Mouse (Mus musculus) frontal cortex, adult 2 months (tissue): ENCODE data around the gene Lrrc55. TPM values are rescaled to one million over a fixed set of nuclear protein-coding genes. Genes with fewer than 3 reads are reported as not detected.

Source experiments
- DNase-seq, 2 experiments: peaks; one replicate each; pipeline ENCODE4 v3.0.0; 2022; ENCODE audit warnings: low spot score in 1 of 2; ENCODE audit errors: extremely low spot score in 1 of 2
- polyA plus RNA-seq: library from polyadenylated mRNA; depleted of rRNA; stranded (reverse); fragments of >200 nt; gene quantifications from 2 replicates; pipeline ENCODE4 v1.2.3, GENCODE M21; 2012

The Lrrc55 gene
- polyA plus RNA-seq, 1 experiment = 63.6 TPM

GRCm38 (mm10) chr2:85172071-85172762 is 24.8 kb downstream of the Lrrc55 start:
- DNase-seq = no peak

- no peak for DNase-seq
These were observed 28.7 kb downstream of the Lrrc55 start for GRCm38 (mm10) chr2:85168327-85168726.

DNA sequence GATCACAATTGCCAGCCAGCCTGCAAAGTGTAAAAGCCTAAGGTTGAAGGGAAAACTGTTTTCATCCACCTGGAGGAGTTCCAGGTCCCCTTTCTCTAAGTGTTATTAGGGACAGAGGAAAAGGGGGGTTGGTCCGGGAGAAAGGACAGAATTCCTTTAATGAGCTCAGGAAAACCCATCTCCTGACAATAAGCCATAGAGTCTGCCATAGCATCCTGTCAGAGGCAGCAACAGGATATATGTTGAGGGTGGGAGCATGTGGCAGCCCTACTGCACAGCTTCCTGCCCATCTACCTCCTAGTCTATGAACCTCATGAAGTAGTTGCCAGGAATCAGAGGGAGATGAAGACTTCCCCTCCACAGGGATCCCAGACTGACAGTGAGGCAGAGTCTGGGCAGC is 29.4 kb downstream of the Lrrc55 start:
- no peak for DNase-seq

DNA sequence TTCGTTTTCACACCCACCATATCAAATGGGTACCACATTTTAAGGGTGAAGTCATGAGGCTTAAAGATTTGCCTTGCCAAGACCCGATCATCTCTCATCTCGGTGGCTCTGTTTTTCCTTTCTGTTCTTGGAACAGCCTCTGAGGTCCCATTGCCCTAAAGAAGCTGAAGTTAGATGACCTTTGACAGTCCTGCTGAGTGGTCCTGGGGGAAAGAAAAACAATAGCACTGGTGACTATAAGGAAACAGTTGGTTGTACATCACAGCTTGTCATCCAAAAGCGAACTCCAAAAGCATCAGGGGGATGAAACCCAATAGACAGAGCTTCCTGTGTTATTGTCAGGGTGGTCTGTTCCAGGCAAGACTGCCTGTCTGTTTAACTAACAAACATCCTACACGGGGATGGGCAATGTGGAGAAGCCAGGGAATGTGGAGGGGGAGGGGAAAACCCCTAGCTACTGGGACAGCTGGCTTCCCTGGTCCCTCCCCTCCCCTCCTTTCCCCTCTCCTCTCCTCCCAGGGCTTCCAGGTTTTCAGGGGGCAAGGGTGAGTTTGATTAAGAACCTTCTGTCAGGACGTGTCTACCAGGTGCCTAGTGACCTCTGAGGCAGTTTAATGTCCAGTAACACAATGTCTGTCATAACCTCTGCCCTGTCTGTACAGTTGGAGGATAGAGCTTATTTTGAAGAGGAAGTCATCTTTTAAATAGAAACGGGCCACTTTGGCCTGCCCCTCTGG is 33.5 kb downstream of the Lrrc55 start:
- no peak for DNase-seq

DNA sequence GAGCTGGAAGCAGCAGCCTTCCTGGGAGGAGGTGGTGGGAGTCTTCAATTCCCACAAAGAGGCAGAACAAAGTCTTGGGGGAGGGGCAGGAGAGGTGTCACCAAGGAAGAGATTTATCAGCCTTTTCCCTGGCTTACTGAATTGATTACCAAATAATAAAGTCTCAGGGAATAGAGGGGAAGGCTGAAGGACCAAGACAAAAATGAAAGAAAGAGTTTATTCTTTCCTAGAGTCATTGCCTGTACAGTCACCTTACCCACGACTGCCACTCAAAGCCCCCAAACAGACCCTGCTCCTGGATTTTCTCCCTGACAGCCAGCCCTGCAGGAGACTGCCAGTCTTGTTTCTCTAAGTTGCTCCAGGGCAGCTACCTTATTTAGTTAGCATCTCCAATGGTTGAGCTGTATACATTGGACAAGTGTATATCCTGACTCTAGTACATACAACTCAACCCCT is 35.3 kb downstream of the Lrrc55 start:
- DNase-seq = no peak

GRCm38 (mm10) chr2:85160901-85161637 is 35.9 kb downstream of the Lrrc55 start:
- no peak for DNase-seq

DNA sequence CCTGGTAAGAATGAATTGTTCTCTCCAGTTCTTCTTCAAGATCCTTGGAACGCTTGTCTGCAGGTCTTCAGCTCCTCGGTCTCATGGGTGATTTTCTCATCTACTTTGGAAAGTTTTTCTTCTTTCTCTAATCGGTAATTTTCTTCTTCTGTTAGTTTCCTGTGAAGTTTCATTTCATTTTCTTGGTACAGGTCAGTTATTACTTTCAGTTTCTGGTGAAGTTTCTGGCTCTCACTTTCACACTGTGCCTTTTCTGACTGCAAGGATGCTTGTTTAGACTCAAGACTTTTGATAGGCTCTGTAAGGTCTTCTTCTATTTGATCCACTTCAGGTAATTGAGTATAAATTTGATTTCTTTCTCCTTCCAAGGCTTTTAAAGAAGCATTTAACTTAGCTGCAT is 39.6 kb downstream of the Lrrc55 start:
- DNase-seq = no peak

DNA sequence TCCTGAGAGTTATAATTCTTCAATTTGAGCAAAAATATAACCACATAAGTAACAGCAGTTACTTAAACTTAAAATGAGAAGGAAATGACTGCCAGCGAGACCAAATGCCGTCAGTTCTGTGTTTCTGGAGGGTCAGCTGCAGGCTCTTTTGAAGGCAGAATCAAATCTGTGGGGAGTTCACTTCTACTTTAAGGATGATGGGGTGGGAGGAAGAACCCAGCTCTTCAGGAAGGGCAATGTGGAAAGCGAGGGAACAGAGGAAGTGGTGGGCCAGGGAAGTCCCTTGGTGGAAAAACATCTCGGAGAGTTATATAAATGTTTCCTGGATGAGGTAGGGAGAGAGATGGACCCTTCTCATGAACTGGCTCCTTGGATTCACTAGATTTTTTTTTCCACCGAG is 40.9 kb downstream of the Lrrc55 start:
- no peak for DNase-seq

DNA sequence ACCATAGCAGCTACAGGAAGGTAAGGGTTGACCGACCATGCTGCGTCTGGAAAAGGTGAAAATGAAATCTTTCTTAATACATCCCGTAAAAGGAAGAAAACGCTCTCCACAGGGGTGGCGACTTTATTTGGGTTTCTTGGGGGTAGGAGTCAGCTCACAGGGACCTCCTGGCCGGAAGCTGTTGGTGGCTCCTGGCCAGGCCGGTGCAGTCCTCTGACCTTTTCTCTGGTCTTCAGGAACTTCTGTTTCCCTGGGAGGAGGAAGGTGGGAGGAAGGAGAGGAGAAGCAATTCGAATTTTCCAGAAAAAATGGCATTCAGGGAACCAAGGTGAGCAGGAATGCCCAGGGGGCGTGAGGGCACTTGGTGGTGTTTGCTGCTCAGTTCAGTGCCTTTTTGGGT is 41.7 kb downstream of the Lrrc55 start:
- DNase-seq = no peak

DNA sequence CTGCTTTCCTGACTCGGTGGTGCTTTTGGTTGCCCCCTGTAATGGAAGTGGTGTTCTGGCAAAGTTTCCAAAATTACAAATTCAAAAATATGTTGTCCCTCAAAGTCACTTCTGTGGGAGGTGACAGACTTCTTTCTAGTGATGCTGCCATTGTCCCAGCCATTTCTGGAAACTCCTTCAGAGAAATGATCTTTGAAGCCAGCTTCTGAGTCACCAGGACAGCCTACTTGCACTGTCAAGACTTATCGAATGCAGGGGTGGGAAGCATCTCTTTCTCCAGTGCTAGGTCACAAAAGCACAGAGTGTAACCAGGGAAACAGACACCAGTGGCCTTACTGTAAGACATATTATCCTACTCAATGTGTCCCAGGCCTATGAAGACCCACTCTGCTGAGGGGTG is 45.8 kb downstream of the Lrrc55 start:
- peak in 1 of 2 experiments; percentile 55 for DNase-seq

DNA sequence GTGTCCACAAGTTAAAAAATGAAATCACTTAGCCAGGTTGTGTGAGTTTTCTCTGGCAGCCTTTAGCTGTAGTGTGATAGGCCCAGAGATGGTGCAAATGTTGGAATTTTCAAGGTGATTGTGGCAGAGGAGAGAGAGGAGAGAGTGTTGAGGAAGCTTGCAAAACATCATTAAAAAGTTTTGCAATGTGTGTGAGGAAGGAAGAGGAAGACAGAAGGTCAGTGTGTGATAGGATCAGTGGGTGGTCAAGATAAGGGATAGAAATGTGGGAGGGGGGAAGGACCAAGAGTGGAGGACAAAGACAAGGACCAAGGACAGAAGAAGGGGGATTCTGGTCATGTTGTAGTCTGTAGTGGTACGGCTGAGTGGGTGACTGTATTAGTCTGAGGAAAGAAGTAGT is 46.6 kb downstream of the Lrrc55 start:
- no peak for DNase-seq

- peak in 1 of 2 experiments; percentile 46 for DNase-seq
These were observed 49.5 kb downstream of the Lrrc55 start for GRCm38 (mm10) chr2:85147481-85147880.

- DNase-seq = peak in 1 of 2 experiments; percentile 20
These were observed 51.7 kb downstream of the Lrrc55 start for GRCm38 (mm10) chr2:85145346-85145745.

DNA sequence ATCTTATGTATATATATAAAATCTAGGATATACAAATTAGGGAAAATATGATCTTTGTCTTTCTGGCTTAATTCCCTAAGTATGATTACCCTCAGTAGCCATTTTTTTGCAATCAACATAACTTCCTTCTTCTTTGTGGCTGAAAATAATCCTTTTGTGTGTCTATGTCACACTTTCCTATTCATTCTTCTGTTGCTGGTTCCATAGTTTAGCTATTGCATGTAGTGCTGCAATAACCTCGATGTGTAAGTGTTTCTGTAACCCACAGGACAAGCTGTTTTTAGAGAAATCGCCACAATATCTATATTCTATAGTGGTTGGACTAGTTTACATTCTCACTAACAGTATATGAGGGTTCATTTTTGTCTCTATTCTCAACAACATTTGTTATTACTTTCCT is 52.1 kb downstream of the Lrrc55 start:
- no peak for DNase-seq

DNA sequence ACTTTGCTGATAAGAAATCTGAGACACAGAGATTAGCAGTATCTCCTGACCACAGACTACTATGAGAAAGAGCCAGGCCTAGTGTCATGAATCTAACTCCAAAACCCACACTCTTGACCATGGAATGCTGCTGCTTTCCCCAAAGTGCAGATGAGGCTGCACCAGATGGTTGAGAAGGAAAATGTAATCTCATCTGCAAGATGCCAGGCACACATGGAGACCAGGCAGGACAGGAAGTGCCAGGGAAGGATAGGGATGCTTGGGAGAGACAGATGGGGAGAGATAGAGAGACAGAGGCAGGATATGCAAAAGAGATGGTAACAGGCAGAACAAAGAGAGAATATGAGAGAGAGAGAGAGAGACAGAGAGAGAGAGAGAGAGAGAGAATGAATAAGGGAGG is 56.2 kb downstream of the Lrrc55 start:
- no peak for DNase-seq

DNA sequence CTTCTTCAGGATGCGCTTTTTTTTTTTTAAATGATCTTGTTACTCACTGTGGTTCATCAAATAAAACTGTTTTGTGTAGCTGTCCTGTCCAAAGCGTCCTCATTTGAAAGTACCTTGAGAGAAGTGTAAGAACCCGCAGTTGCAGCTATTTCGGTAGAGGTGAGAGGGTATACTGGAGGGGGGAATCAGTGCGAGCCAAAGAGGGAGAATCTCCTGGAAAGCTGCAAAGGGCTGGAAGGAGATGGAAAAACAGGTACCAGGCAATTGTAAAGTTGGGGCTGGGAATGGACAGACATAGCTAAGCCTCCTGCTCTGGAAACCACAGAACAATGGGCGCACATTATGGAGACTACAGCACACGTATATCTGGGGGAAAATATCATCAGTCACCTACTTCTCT is 57.2 kb downstream of the Lrrc55 start:
- DNase-seq = no peak

GRCm38 (mm10) chr2:85139393-85139792 is 57.6 kb downstream of the Lrrc55 start:
- DNase-seq = no peak

GRCm38 (mm10) chr2:85138143-85138542 is 58.9 kb downstream of the Lrrc55 start:
- no peak for DNase-seq

DNA sequence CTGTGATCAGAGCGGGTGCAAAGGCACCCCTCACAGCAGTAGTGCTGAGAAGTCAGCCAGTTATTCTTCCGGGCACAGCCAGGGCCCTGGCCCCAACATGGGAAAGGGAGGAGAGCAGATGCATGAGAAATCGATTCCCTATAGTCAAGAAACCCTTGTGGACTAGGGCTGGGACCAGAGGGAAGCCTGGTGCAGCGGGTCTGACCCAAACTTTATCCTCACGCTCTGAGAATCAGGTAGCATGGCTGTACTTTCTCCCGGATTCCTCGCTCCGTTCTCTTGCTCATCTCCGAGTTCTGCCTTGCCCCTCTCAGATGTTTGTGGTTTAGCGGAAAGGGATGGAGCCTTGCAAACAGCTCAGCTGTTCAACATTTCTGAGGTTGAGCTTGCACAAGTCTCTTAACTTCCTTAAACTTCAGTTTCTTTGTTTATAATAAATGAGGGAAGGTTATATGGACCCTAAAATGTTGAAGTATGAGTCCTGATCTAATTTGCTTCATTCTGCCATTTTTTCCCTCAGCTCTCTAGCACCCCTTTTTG is 59.3 kb downstream of the Lrrc55 start:
- no peak for DNase-seq

DNA sequence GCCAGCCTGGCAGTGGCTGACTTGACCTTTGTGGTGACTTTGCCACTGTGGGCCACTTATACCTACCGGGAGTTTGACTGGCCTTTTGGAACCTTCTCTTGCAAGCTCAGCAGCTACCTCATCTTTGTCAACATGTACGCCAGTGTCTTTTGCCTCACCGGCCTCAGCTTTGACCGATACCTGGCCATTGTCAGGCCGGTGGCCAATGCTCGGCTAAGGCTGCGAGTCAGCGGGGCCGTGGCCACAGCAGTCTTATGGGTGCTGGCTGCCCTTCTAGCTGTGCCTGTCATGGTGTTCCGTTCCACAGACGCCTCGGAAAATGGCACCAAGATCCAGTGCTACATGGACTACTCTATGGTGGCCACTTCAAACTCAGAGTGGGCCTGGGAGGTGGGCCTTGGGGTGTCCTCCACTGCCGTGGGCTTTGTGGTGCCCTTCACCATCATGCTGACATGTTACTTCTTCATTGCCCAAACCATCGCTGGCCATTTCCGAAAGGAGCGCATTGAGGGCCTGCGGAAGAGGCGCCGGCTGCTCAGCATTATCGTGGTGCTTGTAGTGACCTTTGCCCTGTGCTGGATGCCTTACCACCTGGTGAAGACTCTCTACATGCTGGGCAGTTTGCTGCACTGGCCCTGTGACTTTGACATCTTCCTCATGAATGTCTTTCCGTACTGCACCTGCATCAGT is 60.0 kb downstream of the Lrrc55 start:
- no peak for DNase-seq

DNA sequence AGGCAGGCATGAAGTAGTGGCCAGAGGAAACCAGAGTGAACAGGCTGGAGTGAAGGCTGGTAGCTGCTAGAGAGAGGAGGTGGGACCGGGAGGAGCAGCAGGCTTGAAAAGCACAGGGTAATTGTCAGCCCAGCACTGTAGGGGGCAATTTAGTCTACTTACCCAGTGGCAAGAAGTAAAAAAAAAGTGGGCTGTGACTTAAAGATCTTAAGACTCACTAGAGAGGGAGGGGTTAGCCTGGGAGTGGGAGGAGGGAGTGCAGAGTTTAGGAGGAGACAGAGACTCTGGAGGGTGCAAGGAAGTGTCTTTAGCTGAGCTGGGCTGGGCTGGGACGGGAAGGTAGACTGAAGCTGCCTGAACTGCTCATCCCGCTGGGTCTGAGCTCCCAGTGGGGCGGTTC is 60.9 kb downstream of the Lrrc55 start, which contains the start of gene Aplnr:
TSS of gene Aplnr (plus strand) at position 137 of the 400 bp plus-strand sequence.
- no peak for DNase-seq
